Mouse (Mus musculus) cortical plate, adult 2 months (tissue): ENCODE data around the gene Commd6.

Experiments
- CTCF ChIP-seq: fragments of 200-500 bp; IDR thresholded peaks from 2 replicates; pipeline ENCODE4 v1.5.1; 2011; ENCODE audit warnings: mild to moderate bottlenecking, control low read depth, low read length; ENCODE audit not compliant: insufficient read depth; ENCODE audit errors: extremely low read depth
- POLR2A ChIP-seq: fragments of 200-500 bp; IDR thresholded peaks from 2 replicates; pipeline ENCODE4 v1.6.1; 2011; ENCODE audit warnings: mild to moderate bottlenecking, low read length, control low read depth; ENCODE audit not compliant: insufficient read depth; ENCODE audit errors: extremely low read depth

DNA sequence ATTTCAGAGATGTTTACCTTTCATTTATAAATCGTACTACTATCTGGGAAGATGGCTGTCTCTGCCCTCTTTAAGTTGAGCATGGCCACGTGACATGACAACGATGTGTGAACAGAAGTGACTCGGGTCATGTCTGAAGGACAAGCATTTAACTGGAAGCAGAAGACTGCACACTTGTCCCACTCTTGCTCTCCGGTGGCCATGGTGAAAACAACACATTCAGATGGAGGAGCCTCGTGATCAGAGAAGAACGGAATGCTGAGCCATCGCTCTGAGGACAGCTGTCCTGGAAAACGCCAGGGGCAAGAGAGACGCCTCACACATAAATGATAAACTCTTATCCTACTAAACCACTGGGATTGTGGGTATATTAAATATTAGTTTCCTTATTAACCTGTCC lies 29.8 kb downstream of the Commd6 start:
- TF ChIP-seq CTCF (no peak), POLR2A (no peak)
